ENCODE assay signal across 16 mouse cellular contexts in the genomic region with DNA sequence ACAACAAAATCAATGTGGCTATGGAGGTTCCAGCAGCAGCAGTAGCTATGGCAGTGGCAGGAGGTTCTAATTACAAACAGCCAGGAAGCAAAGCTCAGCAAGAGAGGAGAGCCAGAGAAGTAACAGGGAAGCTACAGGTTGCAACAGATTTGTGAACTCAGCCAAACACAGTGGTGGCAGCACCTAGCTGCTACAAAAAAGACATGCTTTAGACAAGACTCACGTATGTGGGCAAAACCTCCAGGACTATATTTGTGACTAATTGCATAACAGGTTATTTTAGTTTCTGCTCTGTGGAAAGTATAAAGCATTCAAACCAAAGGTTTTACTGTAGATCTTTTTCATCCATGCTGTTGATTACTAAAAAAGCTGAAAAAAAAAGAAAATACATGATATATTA.
DNase-seq lines count a peak whose midpoint lies in the region.
"Had no signal": no experiment of that assay in that cellular context is flagged by ENCODE, and none has a peak within 500 bp of the region (broad histone marks: within the 10 kb centered on the region; RNA-seq: fewer than 3 reads in every experiment).

No protein-coding gene starts in this region.

- DNase-seq in frontal cortex, adult 2 months (ENCODE audit: extremely low spot score in 1 of 2, low spot score in 1 of 2) = peak; percentile 3 to 20
- DNase-seq in frontal cortex, postnatal 25 days (ENCODE audit: low spot score in 2 of 2) = no peak
- DNase-seq in right cerebral cortex, postnatal 36 days (ENCODE audit: low spot score in 2 of 2) = peak; percentile 1 to 23
- no peak for DNase-seq in right cerebral cortex, postnatal 4 days
- DNase-seq in telencephalon, adult 2 months (ENCODE audit: low read depth, low spot score) = peak; percentile 50
- no peak for DNase-seq in urinary bladder, postnatal 14 days (ENCODE audit: low spot score)
- DNase-seq: adrenal gland, postnatal 14 days; B cell, adult 2 months; cerebellum, adult 11-12 months; cerebellum, adult 8-10 months; cerebellum, postnatal 10 days; cerebellum, postnatal 36 days; embryo, embryonic 11 days; forebrain, postnatal 0 days; gastrocnemius, postnatal 36 days; heart, adult 2 months had no signal

Comparison
In these comparisons a context has a peak if more than half of its experiments do, and no peak if none do; other contexts are left out.
1. DNase-seq: peak in frontal cortex, adult 2 months (2 of 2), right cerebral cortex, postnatal 36 days (2 of 2) and telencephalon, adult 2 months (single experiment); none in frontal cortex, postnatal 25 days (0 of 2), right cerebral cortex, postnatal 4 days (single experiment) and urinary bladder, postnatal 14 days (single experiment).